Mouse (Mus musculus): ENCODE measurements around the gene Cd3e. TPM values are rescaled to one million over a fixed set of nuclear protein-coding genes. Genes with fewer than 3 reads are reported as not detected.

Cd3e gene
- total and polyA plus RNA-seq, 2 experiments from 2014 or later = 0.20 TPM; not detected in 1

DNA sequence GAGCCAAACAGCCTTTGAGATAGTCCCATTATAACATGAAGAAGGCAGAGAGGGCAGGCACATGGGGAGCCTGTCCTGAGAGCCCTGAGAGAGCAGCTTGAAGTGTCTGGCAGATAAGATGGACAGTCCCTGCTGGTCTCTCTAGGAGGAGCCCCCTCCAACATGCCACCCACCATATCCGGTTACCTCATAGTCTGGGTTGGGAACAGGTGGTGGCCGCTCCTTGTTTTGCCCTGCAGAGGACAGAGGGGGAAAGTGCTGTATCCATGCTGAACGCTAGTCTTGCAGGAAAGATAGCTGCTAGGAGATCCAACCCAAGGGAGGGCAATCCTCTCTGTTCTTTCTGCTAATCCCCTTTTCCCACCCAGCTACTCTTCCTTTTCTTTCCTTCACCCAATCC, 9.2 kb downstream of the Cd3e start:
- H3K4me3 ChIP-seq (ENCODE audit: low read length) = no peak overlapping the region
- ATAC-seq = no peak
- no peaks in the 10 kb centered on the region for H3K9me3 ChIP-seq (ENCODE audit: low read length)
- H3K9ac ChIP-seq (replicated peaks; ENCODE audit: low read length) = no peak overlapping the region
- H3K4me1 ChIP-seq (ENCODE audit: insufficient read depth, low read length) = no peaks in the 10 kb centered on the region
- H3K36me3 ChIP-seq (ENCODE audit: insufficient read depth, low read length) = no peaks in the 10 kb centered on the region
- no peak overlapping the region for H3K4me2 ChIP-seq (ENCODE audit: low read depth, low read length)
- TF ChIP-seq CTCF (IDR thresholded peaks at IDR 0.05; ENCODE audit: low read depth) = no peak
- DNase-seq (ENCODE audit: low spot score) = no peak
- WGBS = 74% methylated on average over 3 of the region's 3 CpGs
- no peak overlapping the region for H3K27ac ChIP-seq
- H3K27me3 ChIP-seq (ENCODE audit: insufficient read depth, low read length) = no peaks in the 10 kb centered on the region

DNA sequence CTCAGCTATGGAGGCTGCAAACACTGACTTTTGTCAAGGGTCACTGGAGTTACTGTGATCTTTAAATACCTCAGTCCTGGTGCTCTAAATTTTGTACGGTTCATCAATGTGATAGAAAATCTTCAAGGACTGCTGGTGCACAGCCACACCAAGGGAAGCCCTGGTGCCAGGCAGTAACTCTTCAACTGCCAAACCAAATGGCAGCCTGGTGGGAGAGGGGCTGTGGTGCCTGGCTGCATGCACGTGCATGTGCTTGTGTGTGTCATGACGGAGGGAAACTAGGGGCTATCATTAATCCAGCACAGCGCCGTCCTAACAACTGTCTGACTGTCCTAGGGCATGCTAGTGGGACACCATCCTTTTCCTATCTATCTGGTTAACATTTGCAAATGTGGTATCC, 9.7 kb downstream of the Cd3e start:
- Histone ChIP-seq H3K36me3 (ENCODE audit: insufficient read depth, low read length) (no peaks in the 10 kb centered on the region), H3K4me3 (ENCODE audit: low read length) (no peak overlapping the region), H3K9ac (replicated peaks; ENCODE audit: low read length) (no peak overlapping the region), H3K4me1 (ENCODE audit: insufficient read depth, low read length) (no peaks in the 10 kb centered on the region), H3K9me3 (ENCODE audit: low read length) (no peaks in the 10 kb centered on the region), H3K4me2 (ENCODE audit: low read depth, low read length) (no peak overlapping the region), H3K27me3 (ENCODE audit: insufficient read depth, low read length) (no peaks in the 10 kb centered on the region), H3K27ac (no peak overlapping the region)
- no peak for ATAC-seq
- TF ChIP-seq CTCF (IDR thresholded peaks at IDR 0.05; ENCODE audit: low read depth) = no peak
- no peak for DNase-seq (ENCODE audit: low spot score)
- WGBS = 74% methylated on average over 5 of the region's 5 CpGs

DNA sequence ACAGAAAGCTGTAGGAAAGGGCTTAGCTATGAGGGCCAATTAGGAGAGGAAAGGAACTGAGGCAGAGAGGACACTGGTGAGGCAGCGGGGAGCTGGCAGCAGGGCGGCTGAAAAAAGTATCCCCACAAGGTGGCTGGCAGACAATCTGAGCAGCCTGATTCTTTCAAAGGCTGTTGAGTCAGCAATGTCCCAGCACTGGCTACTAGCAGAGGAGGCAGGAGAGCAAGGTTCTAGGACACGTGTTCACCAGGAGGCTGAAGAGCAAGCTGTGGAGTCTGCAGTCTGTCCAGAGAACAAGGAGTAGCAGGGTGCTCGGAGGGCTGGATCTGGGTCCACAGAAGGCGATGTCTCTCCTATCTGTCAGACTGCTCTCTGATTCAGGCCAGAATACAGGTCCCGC, 10.3 kb downstream of the Cd3e start:
- no peak overlapping the region for H3K9ac ChIP-seq (replicated peaks; ENCODE audit: low read length)

DNA sequence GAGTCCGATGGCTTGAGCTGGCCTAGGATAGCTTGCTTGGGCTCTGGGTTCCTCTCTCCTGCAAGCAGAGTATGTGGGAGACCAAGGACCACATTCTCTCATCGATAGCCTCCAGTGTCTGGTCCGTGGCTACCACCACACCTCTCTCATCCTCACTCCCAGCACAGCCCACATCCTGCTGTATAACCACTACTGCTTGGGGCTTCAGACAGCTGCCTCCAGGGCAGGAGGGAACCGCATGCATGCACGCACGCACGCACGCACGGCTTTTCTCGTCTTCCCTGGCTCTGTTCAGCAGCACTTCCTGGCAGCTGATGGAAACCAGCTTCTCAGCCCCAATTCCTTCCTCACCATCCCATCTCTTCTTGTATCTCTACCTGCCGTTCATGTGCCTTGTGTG, 11.3 kb downstream of the Cd3e start:
- H3K36me3 ChIP-seq (ENCODE audit: insufficient read depth, low read length) = no peaks in the 10 kb centered on the region
- no peaks in the 10 kb centered on the region for H3K9me3 ChIP-seq (ENCODE audit: low read length)
- H3K4me3 ChIP-seq (ENCODE audit: low read length) = no peak overlapping the region
- no peak overlapping the region for H3K27ac ChIP-seq
- H3K9ac ChIP-seq (replicated peaks; ENCODE audit: low read length) = no peak overlapping the region
- ATAC-seq = no peak
- no peak for TF ChIP-seq CTCF (IDR thresholded peaks at IDR 0.05; ENCODE audit: low read depth)
- H3K4me1 ChIP-seq (ENCODE audit: insufficient read depth, low read length) = no peaks in the 10 kb centered on the region
- DNase-seq (ENCODE audit: low spot score) = no peak
- WGBS = 77% methylated on average over 11 of the region's 11 CpGs
- no peak overlapping the region for H3K4me2 ChIP-seq (ENCODE audit: low read depth, low read length)
- H3K27me3 ChIP-seq (ENCODE audit: insufficient read depth, low read length) = no peaks in the 10 kb centered on the region

More for the DNA sequence above, 10.3 kb downstream of the Cd3e start:
- Histone ChIP-seq H3K4me2 (ENCODE audit: low read depth, low read length) (no peak overlapping the region), H3K27me3 (ENCODE audit: insufficient read depth, low read length) (no peaks in the 10 kb centered on the region), H3K36me3 (ENCODE audit: insufficient read depth, low read length) (no peaks in the 10 kb centered on the region), H3K4me1 (ENCODE audit: insufficient read depth, low read length) (no peaks in the 10 kb centered on the region), H3K9me3 (ENCODE audit: low read length) (no peaks in the 10 kb centered on the region), H3K27ac (no peak overlapping the region), H3K4me3 (ENCODE audit: low read length) (no peak overlapping the region)
- no peak for TF ChIP-seq CTCF (IDR thresholded peaks at IDR 0.05; ENCODE audit: low read depth)
- DNase-seq (ENCODE audit: low spot score) (no peak), ATAC-seq (no peak)
- 54% methylated on average over 6 of the region's 6 CpGs for WGBS

DNA sequence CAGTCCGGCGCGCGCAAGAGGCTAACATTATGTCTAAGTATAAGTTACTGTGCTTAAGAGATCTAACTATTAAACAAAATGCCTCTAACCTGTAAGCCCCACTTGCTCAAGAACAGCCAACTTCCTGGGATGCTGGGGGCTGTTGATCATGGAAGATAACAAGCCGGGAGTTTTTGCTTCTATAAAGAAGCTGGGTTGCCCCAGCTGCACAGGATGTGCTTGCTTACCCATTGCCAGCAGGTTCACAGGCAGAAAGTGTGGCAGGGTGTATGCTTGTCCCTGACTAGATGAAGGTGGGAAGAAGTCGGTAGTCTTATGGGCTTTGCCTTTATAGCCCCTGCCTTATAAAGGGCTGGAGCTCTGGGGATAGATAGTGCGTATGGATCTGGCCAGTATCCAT, 12.8 kb downstream of the Cd3e start:
- no peaks in the 10 kb centered on the region for H3K27me3 ChIP-seq (ENCODE audit: insufficient read depth, low read length)
- DNase-seq (ENCODE audit: low spot score) = no peak
- H3K4me1 ChIP-seq (ENCODE audit: insufficient read depth, low read length) = no peaks in the 10 kb centered on the region
- no peak for TF ChIP-seq CTCF (IDR thresholded peaks at IDR 0.05; ENCODE audit: low read depth)
- no peaks in the 10 kb centered on the region for H3K9me3 ChIP-seq (ENCODE audit: low read length)
- no peak overlapping the region for H3K9ac ChIP-seq (replicated peaks; ENCODE audit: low read length)
- H3K4me3 ChIP-seq (ENCODE audit: low read length) = no peak overlapping the region
- no peak for ATAC-seq
- no peak overlapping the region for H3K27ac ChIP-seq
- 94% methylated on average over 7 of the region's 7 CpGs for WGBS
- no peaks in the 10 kb centered on the region for H3K36me3 ChIP-seq (ENCODE audit: insufficient read depth, low read length)
- H3K4me2 ChIP-seq (ENCODE audit: low read depth, low read length) = no peak overlapping the region

DNA sequence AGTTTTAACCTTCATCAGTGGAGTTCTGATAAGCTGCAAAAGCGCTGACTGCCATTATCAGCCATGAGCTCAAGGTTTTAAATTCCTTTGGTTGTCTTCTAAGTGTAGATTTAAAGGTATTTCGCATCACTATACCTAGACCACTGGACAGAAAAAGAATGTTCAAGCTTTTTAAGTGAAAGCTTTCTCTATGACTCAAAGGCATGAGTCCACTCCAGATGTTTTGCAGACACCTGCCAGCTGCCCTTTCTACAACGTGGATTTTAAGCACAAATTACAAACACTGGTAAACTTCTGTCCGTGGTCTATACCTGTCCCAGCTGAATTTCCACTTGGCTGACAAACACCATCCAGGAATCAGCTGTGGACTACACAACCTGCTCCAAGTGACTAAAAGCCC, 14.5 kb downstream of the Cd3e start:
- Histone ChIP-seq H3K27me3 (ENCODE audit: insufficient read depth, low read length) (no peaks in the 10 kb centered on the region), H3K4me3 (ENCODE audit: low read length) (no peak overlapping the region), H3K9me3 (ENCODE audit: low read length) (no peaks in the 10 kb centered on the region), H3K27ac (no peak overlapping the region), H3K4me1 (ENCODE audit: insufficient read depth, low read length) (no peaks in the 10 kb centered on the region), H3K36me3 (ENCODE audit: insufficient read depth, low read length) (no peaks in the 10 kb centered on the region), H3K9ac (replicated peaks; ENCODE audit: low read length) (no peak overlapping the region), H3K4me2 (ENCODE audit: low read depth, low read length) (no peak overlapping the region)
- 77% methylated on average over 4 of the region's 4 CpGs for WGBS
- ATAC-seq (no peak), DNase-seq (ENCODE audit: low spot score) (no peak)
- no peak for TF ChIP-seq CTCF (IDR thresholded peaks at IDR 0.05; ENCODE audit: low read depth)

DNA sequence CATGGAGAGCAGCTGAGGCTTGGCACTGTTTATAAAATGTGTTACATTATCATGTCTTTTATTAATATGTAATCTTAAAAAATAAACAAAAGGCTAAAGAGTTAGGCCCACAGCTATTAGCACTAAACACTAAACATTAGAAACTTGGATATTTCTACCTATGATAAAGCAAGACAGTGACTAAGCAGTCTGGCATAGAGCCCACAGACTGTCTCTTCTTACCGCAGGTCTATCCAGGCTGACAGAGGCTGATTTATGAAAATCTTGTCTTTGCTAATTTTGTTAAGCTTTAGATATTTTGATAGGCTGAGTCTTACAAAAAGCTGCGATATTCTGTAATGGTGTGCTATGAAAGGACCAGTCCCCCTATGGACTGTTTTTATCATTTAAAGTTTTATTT, 16.2 kb downstream of the Cd3e start:
- H3K36me3 ChIP-seq (ENCODE audit: insufficient read depth, low read length) = no peaks in the 10 kb centered on the region
- no peak overlapping the region for H3K9ac ChIP-seq (replicated peaks; ENCODE audit: low read length)
- H3K27me3 ChIP-seq (ENCODE audit: insufficient read depth, low read length) = no peaks in the 10 kb centered on the region
- H3K4me2 ChIP-seq (ENCODE audit: low read depth, low read length) = no peak overlapping the region
- ATAC-seq (no peak), DNase-seq (ENCODE audit: low spot score) (no peak)
- no peak overlapping the region for H3K4me3 ChIP-seq (ENCODE audit: low read length)
- TF ChIP-seq CTCF (IDR thresholded peaks at IDR 0.05; ENCODE audit: low read depth) = no peak
- H3K4me1 ChIP-seq (ENCODE audit: insufficient read depth, low read length) = no peaks in the 10 kb centered on the region
- no peaks in the 10 kb centered on the region for H3K9me3 ChIP-seq (ENCODE audit: low read length)
- 97% methylated on average over 2 of the region's 2 CpGs for WGBS
- H3K27ac ChIP-seq = no peak overlapping the region
